Mouse (Mus musculus) heart, adult 9 months (tissue): ENCODE measurements around the gene Etnk2.

Source experiments
- DNase-seq, 2 experiments: peaks; one replicate each; pipeline ENCODE4 v3.0.0; 2022; ENCODE audit warnings: low spot score in 2 of 2

Gene Etnk2

GRCm38 (mm10) chr1:133351762-133352161, 11.6 kb upstream of the Etnk2 start:
- no peak for DNase-seq

GRCm38 (mm10) chr1:133353371-133353809, 10.0 kb upstream of the Etnk2 start:
- peak in 1 of 2 experiments; percentile 50 for DNase-seq

GRCm38 (mm10) chr1:133355469-133355868, 7.9 kb upstream of the Etnk2 start:
- no peak for DNase-seq

- DNase-seq = no peak
Measured at GRCm38 (mm10) chr1:133355912-133356311, 7.5 kb upstream of the Etnk2 start.

GRCm38 (mm10) chr1:133356330-133356729, 7.0 kb upstream of the Etnk2 start:
- DNase-seq = no peak

GRCm38 (mm10) chr1:133361006-133361405, 2.4 kb upstream of the Etnk2 start:
- no peak for DNase-seq

- DNase-seq = no peak
Measured at GRCm38 (mm10) chr1:133362103-133362502, 1.3 kb upstream of the Etnk2 start.

GRCm38 (mm10) chr1:133364022-133364630, 754 bp downstream of the Etnk2 start:
- no peak for DNase-seq

GRCm38 (mm10) chr1:133364890-133365289, 1.5 kb downstream of the Etnk2 start:
- DNase-seq = no peak

- DNase-seq = no peak
Measured at GRCm38 (mm10) chr1:133366951-133367605, 3.7 kb downstream of the Etnk2 start.

- DNase-seq = no peak
Measured at GRCm38 (mm10) chr1:133367606-133368488, 4.5 kb downstream of the Etnk2 start.

GRCm38 (mm10) chr1:133368644-133369043, 5.3 kb downstream of the Etnk2 start:
- no peak for DNase-seq

GRCm38 (mm10) chr1:133370352-133370751, 7.0 kb downstream of the Etnk2 start:
- no peak for DNase-seq

- DNase-seq = no peak
Measured at GRCm38 (mm10) chr1:133371431-133371830, 8.1 kb downstream of the Etnk2 start.

- DNase-seq = no peak
Measured at GRCm38 (mm10) chr1:133372113-133372512, 8.7 kb downstream of the Etnk2 start.

GRCm38 (mm10) chr1:133375696-133376346, 12.4 kb downstream of the Etnk2 start:
- DNase-seq = no peak

GRCm38 (mm10) chr1:133377547-133377946, 14.2 kb downstream of the Etnk2 start:
- DNase-seq = no peak

- DNase-seq = no peak
Measured at GRCm38 (mm10) chr1:133379254-133379985, 16.0 kb downstream of the Etnk2 start.

- DNase-seq = no peak
Measured at GRCm38 (mm10) chr1:133379986-133380320, 16.6 kb downstream of the Etnk2 start.

GRCm38 (mm10) chr1:133380347-133381065, 17.1 kb downstream of the Etnk2 start:
- DNase-seq = peak in 1 of 2 experiments; percentile 45

- DNase-seq = no peak
Measured at GRCm38 (mm10) chr1:133382008-133382407, 18.6 kb downstream of the Etnk2 start.
